Mouse (Mus musculus) macrophage (primary cell): ENCODE data around the gene 1700010I14Rik. TPM values are rescaled to one million over a fixed set of nuclear protein-coding genes. Genes with fewer than 3 reads are reported as not detected.

Experiments used
- H3K27ac ChIP-seq: fragments of 350-480 bp; formaldehyde crosslinking; 2 replicates; pipeline ENCODE4 v1.9.0; 2021
- H3K36me3 ChIP-seq: fragments of 350-480 bp; formaldehyde crosslinking; 2 replicates; pipeline ENCODE4 v1.9.0; 2021; ENCODE audit errors: inconsistent target
- H3K4me3 ChIP-seq: fragments of 350-480 bp; formaldehyde crosslinking; 2 replicates; pipeline ENCODE4 v1.9.0; 2021; ENCODE audit errors: inconsistent target
- H3K79me2 ChIP-seq: fragments of 350-480 bp; formaldehyde crosslinking; 2 replicates; pipeline ENCODE4 v1.9.0; 2021; ENCODE audit errors: inconsistent target
- WGBS: methylation state at CpG from one replicate; pipeline ENCODE4 v1.1.7; 2026; ENCODE audit warnings: inconsistent platforms; ENCODE audit not compliant: missing documents; 5-methylcytosine and 5-hydroxymethylcytosine counted together
- polyA plus RNA-seq: library from polyadenylated mRNA; stranded (reverse); fragments of 250-400 nt; gene quantifications from 3 replicates; pipeline ENCODE4 v1.2.4, GENCODE M21; 2018; ENCODE audit warnings: inconsistent platforms

1700010I14Rik gene
- polyA plus RNA-seq, 1 experiment from 2014 or later: 2.8 TPM

DNA sequence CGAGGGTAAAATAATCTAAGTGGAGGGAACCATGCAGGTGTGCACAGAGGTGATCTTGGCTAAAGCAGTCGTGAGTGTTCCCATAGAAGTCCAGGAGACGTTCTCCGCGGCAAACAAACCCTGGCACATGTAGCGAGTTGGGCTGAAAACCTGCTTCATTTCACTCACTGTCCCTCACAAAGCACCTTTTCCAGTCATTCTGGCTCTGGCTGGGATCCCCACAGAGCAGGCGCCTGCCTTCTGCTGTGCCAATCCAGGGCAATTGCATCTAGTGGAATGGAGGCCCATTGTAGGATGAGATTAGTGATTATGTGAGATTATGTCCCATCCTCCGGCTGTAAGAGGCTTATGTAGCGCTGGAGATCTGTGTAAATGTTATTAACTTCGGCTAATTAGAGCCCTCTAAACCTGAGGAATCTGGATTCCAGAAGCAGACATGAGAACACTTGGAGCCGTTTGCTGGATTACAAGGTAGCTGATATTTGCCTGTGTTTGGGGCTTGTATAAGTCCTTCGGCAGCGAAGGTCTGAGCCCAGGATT is 64.4 kb downstream of the 1700010I14Rik start:
- Histone ChIP-seq H3K27ac (no peak overlapping the region), H3K36me3 (no peaks in the 10 kb centered on the region), H3K4me3 (no peak overlapping the region), H3K79me2 (no peaks in the 10 kb centered on the region)
- 88% methylated on average over 13 of the region's 13 CpGs for WGBS

DNA sequence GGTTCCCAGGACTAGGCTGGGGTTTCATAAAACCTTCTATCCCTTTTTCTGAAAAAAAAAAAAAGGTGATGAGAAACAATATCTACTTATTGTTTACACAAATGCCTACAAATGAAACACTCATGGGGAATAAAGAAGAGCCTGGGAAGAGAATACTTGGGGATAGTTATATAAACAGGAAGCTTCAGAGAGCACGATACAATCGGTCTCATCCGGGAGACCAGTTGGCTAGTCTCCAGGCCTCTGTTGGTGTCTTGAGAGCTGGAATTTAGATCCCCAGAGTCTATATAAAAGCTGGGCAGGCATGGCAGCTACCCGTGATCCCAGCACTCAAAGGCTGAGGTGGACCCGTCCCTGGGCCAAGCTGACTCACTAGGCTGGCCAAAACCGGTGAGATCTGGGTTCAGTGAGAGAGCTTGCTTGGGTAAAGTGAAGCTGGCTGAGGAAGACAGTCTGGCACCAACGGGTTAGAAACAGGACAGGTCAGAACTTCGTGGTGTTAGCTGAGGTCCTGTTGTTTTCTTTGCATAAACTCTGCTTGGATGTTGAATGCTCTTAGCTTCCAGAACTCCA is 71.3 kb downstream of the 1700010I14Rik start:
- WGBS: 76% methylated on average over 8 of the region's 8 CpGs

More for the DNA sequence above, 71.3 kb downstream of the 1700010I14Rik start:
- Histone ChIP-seq H3K79me2 (no peaks in the 10 kb centered on the region), H3K36me3 (no peaks in the 10 kb centered on the region), H3K27ac (no peak overlapping the region), H3K4me3 (no peak overlapping the region)
